Mouse (Mus musculus) urinary bladder, adult 2 months (tissue): ENCODE measurements around the gene Orai1. TPM values are rescaled to one million over a fixed set of nuclear protein-coding genes. Genes with fewer than 3 reads are reported as not detected.
A peak's percentile ranks its signal among the peaks of the same experiment; 100 is the strongest.
"Not testable (repeated sequence)": the region's sequence is repeated elsewhere in the genome, so short reads cannot be mapped to it uniquely, and the experiment has no call there.

Experiments
- DNase-seq: peaks from one replicate; pipeline ENCODE4 v3.0.0; 2022; ENCODE audit warnings: low spot score
- polyA plus RNA-seq: library from polyadenylated mRNA; depleted of rRNA; stranded (reverse); fragments of >200 nt; gene quantifications from 2 replicates; pipeline ENCODE4 v1.2.3, GENCODE M21; 2012; rRNA removed

The Orai1 gene
- polyA plus RNA-seq, result 34.2 and 41.7 TPM in 2 replicates

DNA sequence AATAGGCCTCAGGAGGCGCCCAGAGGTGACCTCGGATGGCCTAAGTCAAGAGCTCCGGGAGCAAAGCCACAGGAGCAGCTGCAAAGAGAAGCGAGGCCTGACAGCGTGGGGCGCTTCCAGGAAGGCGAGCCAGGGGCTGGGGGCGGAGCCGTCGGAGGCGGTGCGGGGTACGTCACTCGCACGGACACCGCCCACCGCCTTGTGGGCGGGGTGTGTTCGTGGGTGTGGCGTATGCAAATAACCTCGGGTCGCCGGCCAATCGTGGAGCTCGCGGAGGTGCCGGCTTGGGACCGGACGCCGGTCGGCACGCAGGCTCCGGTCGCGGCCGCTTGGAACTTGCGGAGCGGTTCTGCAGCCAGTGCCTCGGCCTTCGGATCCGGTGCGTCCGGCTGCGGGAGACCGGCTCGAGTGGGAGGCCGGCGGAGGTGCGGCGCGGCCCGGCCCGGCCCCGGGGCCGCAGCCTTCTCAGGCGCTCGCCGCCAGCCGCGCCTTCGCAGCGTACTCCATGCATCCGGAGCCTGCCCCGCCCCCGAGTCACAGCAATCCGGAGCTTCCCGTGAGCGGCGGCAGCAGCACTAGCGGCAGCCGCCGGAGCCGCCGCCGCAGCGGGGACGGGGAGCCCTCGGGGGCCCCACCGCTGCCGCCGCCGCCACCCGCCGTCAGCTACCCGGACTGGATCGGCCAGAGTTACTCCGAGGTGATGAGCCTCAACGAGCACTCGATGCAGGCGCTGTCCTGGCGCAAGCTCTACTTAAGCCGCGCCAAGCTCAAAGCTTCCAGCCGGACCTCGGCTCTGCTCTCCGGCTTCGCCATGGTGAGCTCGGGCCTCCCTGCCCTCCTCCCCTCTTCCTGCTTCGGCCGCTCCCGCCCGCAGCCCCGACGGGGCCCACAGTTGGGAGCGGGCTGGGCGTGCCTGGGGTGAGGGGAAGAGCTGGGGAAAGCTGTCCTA lies at the start of gene Orai1:
Gene Orai1 (plus strand): TSS at position 322 of the 949 bp plus-strand sequence.
- peak; percentile 93 for DNase-seq

DNA sequence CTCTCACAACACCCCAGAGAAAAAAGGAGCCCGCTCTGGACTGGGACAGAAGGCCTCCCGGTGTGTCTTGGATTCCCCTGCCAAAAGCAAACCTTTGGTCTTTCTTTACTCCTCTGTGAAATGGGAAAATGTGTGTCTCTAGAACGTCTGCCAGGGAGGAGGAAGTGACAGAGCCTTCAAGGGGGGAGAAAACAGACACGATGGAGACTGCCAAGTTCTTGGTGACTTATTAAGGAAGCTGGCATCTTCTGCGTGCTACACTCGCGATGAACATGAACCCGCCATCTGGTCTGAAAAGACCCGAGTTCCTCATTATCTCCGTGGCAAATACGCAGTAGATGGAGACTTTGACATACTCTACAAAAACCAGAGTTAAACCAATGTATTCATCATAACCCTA lies 49.4 kb upstream of the Orai1 start:
- DNase-seq, result no peak

DNA sequence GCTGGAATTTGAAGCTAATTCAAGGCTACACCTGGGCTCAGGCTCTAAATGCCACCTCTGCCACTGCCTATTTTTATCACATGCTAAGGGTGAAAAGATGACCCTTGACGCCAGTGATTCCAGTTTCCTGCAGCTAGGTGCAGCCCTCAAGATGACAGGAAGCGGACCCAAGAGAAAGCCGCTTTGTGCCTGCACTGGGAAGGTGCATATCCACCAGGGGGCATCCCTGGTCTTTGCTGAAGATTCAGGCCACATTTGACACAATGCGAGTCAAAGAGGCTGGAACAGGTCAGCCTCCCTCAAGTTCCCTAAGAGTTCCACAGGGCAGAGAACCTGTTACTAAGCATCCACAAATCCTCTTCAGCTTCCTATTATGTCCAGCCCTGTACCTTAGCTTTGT lies 46.6 kb upstream of the Orai1 start:
- peak; percentile 53 for DNase-seq

DNA sequence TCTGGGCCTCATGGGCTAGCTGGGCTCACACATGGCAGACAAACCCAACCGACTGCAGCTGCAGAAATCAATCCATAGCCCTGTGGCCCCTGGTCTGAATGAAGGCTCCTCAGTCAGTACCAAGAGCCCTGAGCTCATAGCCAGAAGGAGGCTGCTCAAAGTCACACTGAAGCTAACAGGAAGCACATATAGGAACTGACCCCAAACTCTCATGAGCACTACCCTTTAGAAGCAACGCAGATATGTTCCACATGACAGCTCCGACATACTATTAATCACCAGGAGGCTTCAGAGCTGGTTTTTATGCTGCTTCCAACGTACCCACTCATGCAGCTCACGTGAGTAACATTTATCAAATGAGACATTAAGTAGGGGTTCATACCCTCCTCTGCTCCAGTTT lies 44.8 kb upstream of the Orai1 start:
- DNase-seq, result no peak

DNA sequence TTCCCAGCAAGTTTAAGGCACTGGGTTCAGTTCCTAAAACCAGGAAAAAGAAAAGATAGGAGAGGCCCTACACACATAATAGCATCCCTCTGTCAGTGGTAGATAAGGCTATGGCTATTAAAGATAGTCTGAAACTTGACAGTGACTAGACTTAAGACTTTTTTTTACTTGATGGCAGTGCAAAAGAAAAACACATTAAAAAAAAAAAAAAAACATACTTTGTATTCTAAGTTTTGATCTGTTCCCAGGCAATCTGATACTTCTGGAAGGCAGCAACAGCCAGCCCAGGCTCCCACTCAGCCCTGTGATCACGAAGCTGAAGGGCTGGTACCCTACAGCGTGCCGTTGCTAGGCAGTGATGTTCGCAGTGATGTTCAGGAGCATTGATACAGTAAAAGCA lies 43.4 kb upstream of the Orai1 start:
- DNase-seq, result no peak

DNA sequence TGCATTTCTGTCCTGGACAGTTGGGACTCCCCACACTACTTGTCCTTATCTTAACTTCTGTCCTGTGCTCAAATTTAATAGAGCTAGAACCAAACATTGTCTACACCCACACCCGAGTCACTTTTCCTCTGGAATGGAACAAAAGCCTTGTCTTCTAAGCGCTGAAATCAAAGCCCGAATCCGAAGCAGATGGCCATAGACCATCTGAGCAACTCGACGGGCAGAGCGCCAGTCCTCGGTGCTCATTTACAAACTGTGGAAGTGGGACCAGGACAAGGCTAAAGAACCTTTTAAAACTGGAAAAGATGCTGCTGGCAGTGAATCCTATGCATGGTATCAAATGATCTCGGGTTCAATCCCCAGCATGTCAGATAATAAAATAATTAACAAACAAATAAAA lies 42.8 kb upstream of the Orai1 start:
- no peak for DNase-seq

DNA sequence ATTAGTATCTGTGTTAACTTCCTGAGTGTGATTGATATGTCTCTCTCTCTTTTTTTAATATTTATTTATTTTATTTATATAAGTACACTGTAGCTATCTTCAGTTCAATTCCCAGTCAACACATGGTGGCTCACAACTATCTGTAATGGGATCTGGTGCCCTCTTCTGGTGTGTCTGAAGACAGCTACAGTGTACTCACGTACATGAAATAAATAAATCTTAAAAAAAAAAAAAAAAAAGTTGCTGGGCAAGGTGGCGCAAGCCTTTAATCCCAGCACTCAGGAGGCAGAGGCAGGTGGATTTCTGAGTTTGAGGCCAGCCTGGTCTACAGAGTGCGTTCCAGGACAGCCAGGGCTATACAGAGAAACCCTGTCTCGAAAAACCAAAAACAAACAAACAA lies 40.2 kb upstream of the Orai1 start:
- not testable (repeated sequence) for DNase-seq

DNA sequence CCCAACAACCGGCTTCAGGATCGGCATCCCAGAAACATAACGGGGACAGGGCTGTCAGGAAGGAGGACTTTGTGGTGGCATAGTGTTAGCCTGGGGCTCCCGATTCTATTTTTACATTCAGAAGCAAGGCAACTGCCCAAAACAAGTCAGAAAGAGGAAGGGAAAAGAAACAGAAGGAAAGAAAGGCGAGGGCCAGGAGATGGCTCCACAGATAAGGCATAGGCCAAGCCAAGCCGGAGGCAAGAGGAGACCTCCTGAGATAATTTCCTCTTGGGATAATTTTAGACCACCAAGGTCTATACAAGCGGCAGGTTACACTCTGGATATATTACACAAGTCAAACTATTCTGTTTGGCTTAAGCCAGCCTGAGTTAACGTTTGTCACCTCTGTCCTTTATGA lies 35.9 kb upstream of the Orai1 start:
- DNase-seq, result no peak

DNA sequence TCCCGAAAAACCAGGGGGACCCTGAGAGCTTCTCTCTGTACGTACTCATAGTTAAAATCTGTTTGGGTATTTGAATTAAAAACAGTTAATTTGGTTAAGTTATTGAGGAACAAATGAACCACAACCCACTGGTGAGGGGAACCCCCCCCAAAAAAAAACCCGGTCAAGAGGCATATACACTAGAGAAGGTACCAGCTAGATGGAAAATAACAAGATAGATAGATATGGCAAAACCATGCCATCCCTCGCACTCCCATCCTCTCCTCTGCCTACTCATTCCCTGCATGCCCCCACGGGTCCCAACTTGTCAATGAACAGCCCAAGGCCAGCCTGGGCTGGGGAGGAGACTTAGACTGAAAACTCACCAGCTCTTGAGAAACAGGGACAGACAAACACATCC lies 30.4 kb upstream of the Orai1 start:
- no peak for DNase-seq

DNA sequence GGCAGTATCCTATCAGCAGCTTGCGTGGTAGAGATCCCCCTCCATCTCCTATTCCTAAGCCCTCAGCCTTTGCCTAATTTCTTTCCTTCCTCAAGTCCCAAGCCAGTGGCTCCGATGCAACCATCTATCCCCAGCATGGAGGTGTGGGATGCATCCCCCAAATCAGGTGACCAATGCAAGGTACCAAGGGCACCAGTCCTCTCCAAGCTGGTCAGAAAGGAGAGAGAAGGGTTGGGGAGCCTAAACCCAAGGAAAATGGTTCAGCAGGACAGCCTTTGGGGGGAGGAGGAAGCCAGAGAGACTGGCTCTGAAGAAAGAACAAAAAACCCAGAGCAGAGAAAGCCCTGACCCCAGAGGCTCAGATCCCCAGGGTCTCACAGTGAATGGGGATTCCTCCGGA lies 29.6 kb upstream of the Orai1 start:
- no peak for DNase-seq

DNA sequence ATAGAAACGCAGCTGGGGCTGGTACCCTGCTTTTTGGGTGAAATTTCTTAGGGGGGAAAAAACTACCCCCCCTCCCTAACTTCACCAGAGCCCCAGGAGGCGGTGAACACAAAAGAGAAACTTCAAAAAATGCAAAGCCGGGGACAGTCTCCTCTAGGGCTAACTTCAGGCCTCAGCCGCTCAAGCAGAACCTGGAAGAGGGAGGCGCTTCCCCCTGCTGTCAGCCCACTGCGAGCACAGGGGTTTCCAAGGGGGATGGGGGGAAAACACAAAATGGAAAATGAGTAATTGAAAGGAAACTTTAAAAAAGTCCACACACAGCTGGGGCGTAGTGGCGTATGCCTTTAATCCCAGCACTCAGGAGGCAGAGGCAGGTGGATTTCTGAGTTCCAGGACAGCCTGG lies 28.8 kb upstream of the Orai1 start:
- no peak for DNase-seq

DNA sequence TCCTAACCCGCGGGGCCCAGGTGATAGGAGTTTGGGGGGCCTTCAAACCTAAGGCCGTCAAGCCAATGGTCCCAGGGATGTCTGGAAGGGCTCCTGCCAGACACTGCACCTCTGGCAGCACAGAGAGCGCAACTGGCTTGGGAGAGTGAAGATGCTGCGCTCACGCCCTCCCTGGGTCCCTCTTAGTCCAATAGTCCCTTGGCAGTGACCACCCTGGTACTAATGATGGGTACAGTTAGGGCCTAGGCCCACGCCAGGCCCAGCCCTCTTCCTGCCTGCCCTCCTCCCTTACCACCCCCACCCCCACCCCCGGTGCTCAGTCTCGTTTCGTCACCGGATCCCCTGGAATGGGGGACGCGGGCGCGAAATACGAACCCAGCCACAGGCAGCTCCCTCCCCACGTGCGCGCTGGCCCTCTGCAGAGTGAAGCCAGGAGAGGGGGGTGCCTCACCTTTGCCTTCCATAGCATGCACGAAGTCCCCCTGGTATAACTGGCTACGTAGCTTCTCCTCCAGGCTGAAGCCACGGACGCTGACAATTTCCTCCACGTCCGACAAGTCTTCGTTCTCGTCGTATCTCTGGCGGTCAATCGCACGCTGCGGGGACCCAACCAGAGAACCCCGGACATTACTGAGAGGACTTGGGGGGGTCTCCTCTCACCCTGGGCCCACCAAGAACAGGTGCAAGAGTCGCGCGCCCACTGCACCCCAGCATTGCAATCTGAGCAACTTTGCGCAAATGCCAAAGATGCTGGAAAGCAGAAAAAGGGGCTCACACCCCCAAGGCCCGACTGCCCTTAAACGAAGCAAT lies 27.5 kb upstream of the Orai1 start:
- no peak for DNase-seq

DNA sequence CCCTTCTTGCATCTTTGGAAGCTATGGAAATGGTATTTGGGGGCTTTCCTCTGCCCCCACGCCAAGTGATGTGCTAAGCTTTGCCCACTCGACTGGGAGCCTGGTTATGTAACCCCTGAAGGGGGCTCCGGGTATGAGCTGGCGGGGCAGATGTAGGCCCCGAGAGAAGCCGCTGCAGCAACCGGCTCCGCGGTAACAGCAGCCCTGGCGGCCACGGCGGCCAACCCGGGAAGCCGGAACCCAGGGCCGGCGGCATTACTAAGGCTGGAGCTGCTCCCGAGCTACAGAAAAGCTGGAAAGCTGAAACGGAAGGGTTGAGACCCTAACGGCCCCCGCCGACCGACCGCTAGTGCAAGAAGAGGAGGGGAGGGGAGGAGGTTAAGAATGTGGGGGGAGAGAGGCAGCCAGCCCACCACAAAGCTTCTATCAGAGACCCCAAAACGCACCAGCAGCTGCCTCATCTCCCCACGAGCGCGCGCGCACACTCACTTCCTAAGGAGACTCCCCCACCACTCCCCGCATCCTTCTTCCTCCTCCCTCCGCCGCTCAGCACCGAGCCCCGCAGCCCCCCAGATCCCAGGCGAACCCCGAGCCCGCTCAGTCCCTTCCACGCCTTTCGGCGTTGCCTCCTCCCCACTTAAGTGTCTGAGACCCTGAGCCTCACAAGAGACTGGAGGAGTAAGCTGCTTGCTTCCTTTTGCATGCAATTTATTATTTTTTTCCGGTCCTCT lies 26.7 kb upstream of the Orai1 start:
- DNase-seq, result peak; percentile 50

DNA sequence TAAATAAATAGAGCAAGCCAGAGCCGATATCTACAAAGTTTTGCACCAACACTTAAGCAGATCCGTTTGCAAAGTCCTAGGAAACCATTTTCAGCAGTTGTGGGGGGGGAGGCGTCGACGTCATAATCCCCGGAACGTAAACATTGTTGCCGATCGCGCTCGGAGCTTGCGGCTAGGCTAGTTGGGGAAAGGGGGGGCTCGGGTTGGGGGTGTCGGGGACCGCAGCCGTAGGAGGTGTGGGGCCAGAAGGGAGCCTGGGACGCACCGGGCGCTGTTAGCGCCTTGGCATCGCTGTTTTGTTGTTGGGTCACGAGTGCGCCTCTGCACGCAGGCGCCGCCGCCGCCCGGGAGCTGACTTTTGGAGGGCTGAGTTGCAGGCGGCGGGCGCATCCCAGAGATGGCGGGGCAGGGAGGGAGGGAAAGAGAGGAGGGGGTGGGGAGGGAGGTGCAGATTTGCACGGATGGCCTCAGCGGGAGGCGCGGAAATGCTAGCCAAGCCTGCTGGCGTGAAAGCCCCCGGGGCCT lies 25.8 kb upstream of the Orai1 start:
- DNase-seq, result peak; percentile 57

DNA sequence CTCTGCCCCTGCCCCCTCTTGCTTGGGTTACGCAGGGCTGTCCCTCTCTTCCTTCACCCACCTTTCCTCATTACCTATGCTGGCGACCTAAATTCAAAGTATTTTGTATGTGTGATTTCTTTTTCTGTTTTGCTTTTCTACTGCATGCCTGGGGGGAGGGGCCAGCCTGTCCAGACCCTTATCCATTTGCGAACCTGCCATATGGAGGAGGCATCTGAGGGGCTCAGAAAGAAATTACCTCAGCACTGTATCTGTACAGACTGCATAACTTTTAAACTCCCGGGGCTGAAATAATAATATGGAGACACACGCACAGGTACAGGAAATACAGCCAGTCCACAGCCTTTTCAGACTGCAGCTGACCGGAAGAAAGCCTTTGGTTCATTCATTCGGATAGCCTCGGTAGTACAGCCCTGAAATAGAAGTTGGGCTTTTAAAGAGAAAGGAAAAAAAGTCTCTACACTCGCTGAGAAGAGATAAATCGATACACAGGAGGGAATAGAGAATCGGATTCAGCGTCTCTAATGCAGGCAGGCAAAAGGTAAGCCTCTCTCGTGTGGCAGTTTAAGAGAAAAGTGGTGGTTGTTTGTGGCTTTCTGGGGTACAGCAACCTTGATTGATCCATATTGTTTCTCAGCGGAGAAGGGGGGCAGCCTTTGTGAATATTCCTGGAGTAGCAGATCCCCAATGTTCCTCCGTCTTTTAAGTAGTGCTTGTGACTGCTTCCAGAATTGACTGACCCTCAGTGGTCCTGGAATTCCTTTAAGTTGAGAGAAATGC lies 25.1 kb upstream of the Orai1 start, which contains the start of gene Kdm2b:
Gene Kdm2b (minus strand): TSS at position 273 of the 780 bp plus-strand sequence.
- no peak for DNase-seq

DNA sequence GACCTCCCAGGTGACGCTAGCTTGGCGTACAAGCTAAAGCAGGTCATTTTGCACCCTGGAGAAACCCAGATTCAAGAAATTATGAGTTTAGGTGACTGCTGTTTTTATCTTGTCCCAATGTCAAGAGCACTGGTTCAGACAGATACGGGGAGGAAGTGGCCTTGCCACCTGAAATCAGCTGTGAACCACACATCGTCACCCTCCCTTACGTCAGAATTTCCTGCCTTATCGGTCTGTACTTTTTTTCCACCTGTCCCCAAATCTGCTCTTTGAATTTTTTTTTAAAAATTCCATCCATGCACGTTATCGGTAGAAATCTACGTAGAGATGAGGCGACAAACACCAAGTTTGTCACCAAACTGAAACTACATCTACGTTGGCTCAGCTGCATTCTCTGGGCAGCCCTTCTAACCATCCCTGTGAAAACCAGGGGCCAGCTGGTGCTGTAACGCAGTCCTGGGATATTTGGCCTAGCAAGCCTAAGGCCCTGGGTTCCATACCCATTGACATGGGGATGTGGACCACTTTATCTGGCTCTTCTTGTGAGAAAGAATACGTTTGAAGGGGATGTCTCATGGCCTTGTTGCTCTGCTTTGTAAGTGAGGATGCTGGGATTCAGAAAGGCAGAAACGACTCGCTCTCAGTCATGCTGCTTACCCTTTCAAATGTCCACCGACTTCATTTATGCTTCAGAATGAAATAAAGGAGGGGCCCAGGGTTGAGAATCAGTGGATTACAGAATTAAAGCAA lies 24.3 kb upstream of the Orai1 start:
- no peak for DNase-seq

DNA sequence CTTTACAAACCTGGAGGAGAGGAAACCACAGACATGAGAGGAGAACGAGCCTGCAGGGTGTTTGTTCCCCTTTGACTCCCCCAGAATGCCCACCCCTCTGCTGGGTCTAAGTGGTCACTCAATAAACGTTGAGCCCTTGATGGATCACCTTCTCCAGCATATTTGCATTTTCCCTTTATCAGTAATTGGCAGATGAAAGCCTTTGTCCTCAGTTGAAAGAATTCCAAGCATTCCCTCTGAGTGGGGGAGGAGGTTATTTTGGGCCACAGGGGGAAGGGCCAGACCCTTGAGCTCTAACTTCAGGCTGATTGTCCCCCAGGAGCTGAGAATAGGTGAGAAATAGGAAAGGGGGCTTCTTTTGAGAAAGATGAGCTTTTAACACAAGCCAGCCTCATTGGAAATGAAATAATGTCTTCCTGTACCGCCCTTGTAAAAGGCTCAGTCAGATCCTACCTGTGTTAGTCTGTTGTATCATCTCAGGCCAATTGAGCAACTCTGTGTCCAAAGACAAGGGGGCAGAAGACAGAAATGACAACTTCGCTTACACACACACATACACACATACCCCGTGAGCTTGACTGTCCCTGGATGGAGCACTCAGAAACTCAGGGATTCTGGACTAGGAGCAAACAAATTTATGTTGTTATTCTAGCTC lies 23.4 kb upstream of the Orai1 start:
- no peak for DNase-seq

DNA sequence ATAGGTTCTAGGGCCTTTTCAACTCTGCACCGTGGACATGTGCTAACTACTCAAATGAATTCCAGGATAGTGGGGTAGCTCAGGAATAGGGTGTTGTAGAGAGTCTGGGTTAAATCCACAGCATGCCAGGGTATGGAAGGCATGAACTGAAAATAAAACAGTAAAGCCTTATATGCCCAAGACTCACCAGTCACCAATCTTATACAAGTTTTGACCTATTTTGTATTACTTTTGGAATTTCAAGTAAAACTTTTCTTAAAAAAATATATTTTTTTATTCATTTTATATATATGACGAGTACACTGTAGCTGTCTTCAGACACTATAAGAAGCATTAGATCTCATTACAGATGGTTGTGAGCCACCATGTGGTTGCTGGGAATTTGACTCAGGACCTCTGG lies 21.1 kb upstream of the Orai1 start:
- no peak for DNase-seq

DNA sequence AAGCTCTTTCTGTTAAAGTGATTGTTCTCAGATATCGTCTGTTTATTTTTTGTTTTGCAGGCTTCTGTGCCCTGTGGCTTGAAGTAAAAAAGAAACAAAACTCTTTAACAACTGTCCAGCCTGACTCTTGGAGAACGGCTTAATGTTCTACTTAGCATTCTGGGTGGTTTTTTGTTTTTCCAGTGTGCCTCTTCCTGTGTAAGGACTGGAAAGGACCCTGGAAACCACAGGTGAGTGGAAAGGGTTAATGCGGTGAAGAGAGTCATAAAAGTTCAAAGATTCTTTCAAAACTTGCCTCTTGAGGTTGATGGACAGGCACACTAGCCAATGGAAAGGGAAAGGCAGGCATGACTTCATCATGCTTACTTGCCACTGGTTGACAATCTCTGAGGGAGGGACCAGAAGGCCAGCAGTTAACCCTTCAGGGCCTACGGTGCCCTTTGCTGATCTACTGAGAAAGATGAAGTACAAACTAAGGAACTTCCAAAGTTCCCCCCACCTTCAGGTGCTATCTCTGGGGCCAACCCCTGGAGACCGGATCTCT lies 20.5 kb upstream of the Orai1 start:
- DNase-seq, result peak; percentile 46
